Comparison of ENCODE assay signal across 13 mouse cellular contexts in the genomic region with DNA sequence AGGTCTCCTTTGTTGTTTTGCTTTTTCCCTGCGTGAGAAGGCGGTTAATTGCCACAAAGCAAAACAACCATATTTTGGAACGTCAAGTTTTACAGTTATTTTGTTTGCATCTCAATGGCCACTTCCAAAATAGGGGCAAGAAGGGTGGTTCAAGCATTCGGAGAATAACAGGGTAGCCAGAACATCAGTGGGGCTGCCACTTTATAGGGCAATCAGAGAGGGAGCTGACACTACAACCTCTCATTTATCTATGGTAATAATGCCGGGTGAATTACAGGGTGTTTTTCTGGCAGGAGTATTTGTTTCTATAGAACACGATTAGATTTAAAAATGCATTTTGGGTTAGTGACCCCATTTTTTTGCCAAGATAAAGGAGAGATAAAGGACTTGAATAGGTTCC.
DNase-seq lines count a peak whose midpoint lies in the region; ATAC-seq and TF ChIP-seq lines count a peak whose summit lies in the region.
"Had no signal": no experiment of that assay in that cellular context is flagged by ENCODE, and none has a peak within 500 bp of the region (broad histone marks: within the 10 kb centered on the region; RNA-seq: fewer than 3 reads in every experiment).

No protein-coding gene starts in this region.

- no peaks in the 10 kb centered on the region for H3K9me3 ChIP-seq in heart, embryonic 10.5 days
- no peaks in the 10 kb centered on the region for H3K9me3 ChIP-seq in lung, embryonic 16.5 days (ENCODE audit: control insufficient read depth, low read length)
- H3K9me3 ChIP-seq in forebrain, embryonic 16.5 days (ENCODE audit: control insufficient read depth, low read length): no peaks in the 10 kb centered on the region
- no peaks in the 10 kb centered on the region for H3K9me3 ChIP-seq in limb, embryonic 15.5 days
- H3K9me3 ChIP-seq: heart, embryonic 12.5 days; intestine, embryonic 15.5 days had no signal

- no peaks in the 10 kb centered on the region for H3K27me3 ChIP-seq in heart, embryonic 10.5 days (ENCODE audit: insufficient read depth, poor library complexity, severe bottlenecking)
- no peaks in the 10 kb centered on the region for H3K27me3 ChIP-seq in heart, adult 2 months (ENCODE audit: control insufficient read depth, insufficient read depth, low read length)
- no peaks in the 10 kb centered on the region for H3K27me3 ChIP-seq in lung, embryonic 16.5 days (ENCODE audit: control insufficient read depth, insufficient read depth, low read depth, low read length)
- peaks cover 2% of the 10 kb centered on the region; the same call in 1 of the 2 replicates for H3K27me3 ChIP-seq in forebrain, embryonic 16.5 days (replicated peaks; ENCODE audit: control insufficient read depth, insufficient read depth, low read length)
- no peaks in the 10 kb centered on the region for H3K27me3 ChIP-seq in limb, embryonic 15.5 days
- H3K27me3 ChIP-seq: heart, embryonic 12.5 days; intestine, embryonic 15.5 days had no signal

- no peak for ATAC-seq in lung, embryonic 16.5 days (ENCODE audit: low read depth)
- peak; percentile 55 for ATAC-seq in forebrain, embryonic 16.5 days
- ATAC-seq in limb, embryonic 15.5 days (ENCODE audit: insufficient number of reproducible peaks, low FRiP score, low TSS enrichment, low read depth): no peak

- no peaks in the 10 kb centered on the region for H3K79me2 ChIP-seq in heart, adult 2 months (replicated peaks; ENCODE audit: control insufficient read depth, insufficient read depth, low read length)

- TF ChIP-seq CTCF in heart, adult 2 months (IDR thresholded peaks at IDR 0.05): no peak
- no peak for TF ChIP-seq CTCF in lung, adult 2 months (IDR thresholded peaks at IDR 0.05; ENCODE audit: insufficient read depth, low read length)

- WGBS in heart, embryonic 10.5 days: 65% methylated on average over 6 of the region's 6 CpGs
- 70% methylated on average over 6 of the region's 6 CpGs for WGBS in heart, adult 2 months
- 49% methylated on average over 6 of the region's 6 CpGs for WGBS in lung, embryonic 16.5 days
- 60% methylated on average over 6 of the region's 6 CpGs for WGBS in lung, adult 2 months
- WGBS in forebrain, embryonic 16.5 days: 23% methylated on average over 6 of the region's 6 CpGs
- 43% methylated on average over 6 of the region's 6 CpGs for WGBS in limb, embryonic 15.5 days

- TF ChIP-seq POLR2A in heart, adult 2 months (IDR thresholded peaks at IDR 0.05; ENCODE audit: insufficient read depth, low read depth, low read length): no peak
- TF ChIP-seq POLR2A in lung, adult 2 months (IDR thresholded peaks at IDR 0.05; ENCODE audit: borderline replicate concordance, extremely low read depth, low read depth, low read length): no peak

- no peak overlapping the region for H3K9ac ChIP-seq in heart, adult 2 months (ENCODE audit: low read depth, low read length)
- H3K9ac ChIP-seq in lung, embryonic 16.5 days (ENCODE audit: low read length): no peak overlapping the region
- 0 out of 2 replicates have a peak overlapping the region, but pooled peaks have one; percentile 3 for H3K9ac ChIP-seq in forebrain, embryonic 16.5 days (replicated peaks; ENCODE audit: low read depth, low read length)
- no peak overlapping the region for H3K9ac ChIP-seq in limb, embryonic 15.5 days
- H3K9ac ChIP-seq: heart, embryonic 12.5 days; intestine, embryonic 15.5 days had no signal

- H3K4me1 ChIP-seq in heart, embryonic 10.5 days: peaks cover 21% of the 10 kb centered on the region
- peaks cover 2% of the 10 kb centered on the region for H3K4me1 ChIP-seq in heart, adult 2 months (ENCODE audit: control insufficient read depth, insufficient read depth, low read length)
- peaks cover 7% of the 10 kb centered on the region for H3K4me1 ChIP-seq in lung, embryonic 16.5 days (replicated peaks; ENCODE audit: control insufficient read depth, insufficient read depth, low read length)
- no peaks in the 10 kb centered on the region for H3K4me1 ChIP-seq in lung, adult 2 months (ENCODE audit: control insufficient read depth, insufficient read depth, low read length)
- peaks cover 18% of the 10 kb centered on the region for H3K4me1 ChIP-seq in forebrain, embryonic 16.5 days (replicated peaks; ENCODE audit: control insufficient read depth, insufficient read depth, low read length)
- peaks cover 22% of the 10 kb centered on the region for H3K4me1 ChIP-seq in limb, embryonic 15.5 days

- peak overlapping the region; percentile 20; the same call in 1 of the 2 replicates for H3K4me2 ChIP-seq in lung, embryonic 16.5 days (ENCODE audit: low read depth, low read length)
- peak overlapping the region; percentile 3 for H3K4me2 ChIP-seq in forebrain, embryonic 16.5 days (ENCODE audit: low read length)
- peak overlapping the region; percentile 25; the same call in 1 of the 2 replicates for H3K4me2 ChIP-seq in limb, embryonic 15.5 days
- H3K4me2 ChIP-seq: intestine, embryonic 15.5 days had no signal

- DNase-seq in heart, embryonic 10.5 days (ENCODE audit: low spot score): no peak
- no peak for DNase-seq in heart, adult 2 months
- DNase-seq in lung, adult 2 months: no peak
- no peak for DNase-seq in retina, embryonic 14.5 days (ENCODE audit: low spot score)
- no peak for DNase-seq in urinary bladder, postnatal 14 days (ENCODE audit: low spot score)
- DNase-seq: liver; thymus, postnatal 36 days had no signal

- TF ChIP-seq EP300 in heart, adult 2 months (IDR thresholded peaks at IDR 0.05; ENCODE audit: insufficient read depth, low read depth, low read length): no peak

- no peaks in the 10 kb centered on the region for H3K36me3 ChIP-seq in heart, embryonic 10.5 days
- no peaks in the 10 kb centered on the region for H3K36me3 ChIP-seq in heart, adult 2 months (ENCODE audit: control insufficient read depth, insufficient read depth, low read length)
- no peaks in the 10 kb centered on the region for H3K36me3 ChIP-seq in lung, embryonic 16.5 days (ENCODE audit: control insufficient read depth, insufficient read depth, low read length)
- no peaks in the 10 kb centered on the region for H3K36me3 ChIP-seq in forebrain, embryonic 16.5 days (ENCODE audit: control insufficient read depth, insufficient read depth)
- no peaks in the 10 kb centered on the region for H3K36me3 ChIP-seq in limb, embryonic 15.5 days
- H3K36me3 ChIP-seq: heart, embryonic 12.5 days; intestine, embryonic 15.5 days had no signal

- no peak overlapping the region for H3K4me3 ChIP-seq in heart, embryonic 10.5 days
- H3K4me3 ChIP-seq in heart, adult 2 months: no peak overlapping the region
- H3K4me3 ChIP-seq in lung, embryonic 16.5 days (ENCODE audit: low read length): no peak overlapping the region
- H3K4me3 ChIP-seq in lung, adult 2 months (replicated peaks; ENCODE audit: extremely low read depth, low read depth, low read length): no peak overlapping the region
- H3K4me3 ChIP-seq in forebrain, embryonic 16.5 days (replicated peaks; ENCODE audit: low read length): no peak overlapping the region
- no peak overlapping the region for H3K4me3 ChIP-seq in limb, embryonic 15.5 days
- H3K4me3 ChIP-seq: erythroblast, embryonic 14.5 days; heart, embryonic 12.5 days; intestine, embryonic 15.5 days had no signal

- intact Hi-C loops in heart, adult 2 months (cut with DNase I): no loop called here

- peak overlapping the region; percentile 83; the same call in 1 of the 2 replicates for H3K27ac ChIP-seq in heart, embryonic 10.5 days
- H3K27ac ChIP-seq in heart, adult 2 months: no peak overlapping the region; the same call in 1 of the 2 replicates
- no peak overlapping the region for H3K27ac ChIP-seq in lung, embryonic 16.5 days (ENCODE audit: low read length)
- peak overlapping the region; percentile 5; the same call in 1 of the 2 replicates for H3K27ac ChIP-seq in forebrain, embryonic 16.5 days (ENCODE audit: low read length)
- H3K27ac ChIP-seq in limb, embryonic 15.5 days: peak overlapping the region; percentile 61; the same call in 1 of the 2 replicates
- H3K27ac ChIP-seq: intestine, embryonic 15.5 days had no signal

Comparison
In these comparisons a context has a peak if more than half of its experiments do, and no peak if none do; other contexts are left out.
1. H3K27ac ChIP-seq: peak in heart, embryonic 10.5 days (single experiment), forebrain, embryonic 16.5 days (single experiment) and limb, embryonic 15.5 days (single experiment); none in heart, adult 2 months (single experiment) and lung, embryonic 16.5 days (single experiment).
2. Peak in every context shown above with its lines, with median percentiles within 50 percentile points of each other: H3K4me2 ChIP-seq.